Mouse (Mus musculus) liver, postnatal 0 days (tissue): ENCODE data around the gene Zfp825.

Source experiments
- CTCF ChIP-seq: sonication (generic); IDR thresholded peaks from 2 replicates; pipeline ENCODE4 v1.5.1; 2016; ENCODE audit warnings: antibody characterized with exemption, low read depth
- EP300 ChIP-seq: IDR thresholded peaks from 2 replicates; pipeline ENCODE4 v1.6.1; 2016; ENCODE audit warnings: antibody characterized with exemption, low read depth, mild to moderate bottlenecking

GRCm38 (mm10) chr13:74522481-74523237 is 28.9 kb upstream of the Zfp825 start:
- 0 out of 2 replicates have a peak, but pooled peaks have one; percentile 7 for TF ChIP-seq CTCF
- TF ChIP-seq EP300: no peak
